9 mouse cellular contexts compared by ENCODE assay signal in genomic region chr2:102463587-102464341, GRCm38 (mm10). TPM values are rescaled to one million over a fixed set of nuclear protein-coding genes. Genes with fewer than 3 reads are reported as not detected.
A peak's percentile ranks its signal among the peaks of the same experiment; 100 is the strongest.
DNase-seq lines count a peak whose midpoint lies in the region; ATAC-seq lines count a peak whose summit lies in the region.
"Had no signal": no experiment of that assay in that cellular context is flagged by ENCODE, and none has a peak within 500 bp of the region (broad histone marks: within the 10 kb centered on the region; RNA-seq: fewer than 3 reads in every experiment).

No protein-coding gene starts in this region.

- H3K36me3 ChIP-seq in neural tube, embryonic 11.5 days (ENCODE audit: control insufficient read depth, insufficient read depth, low read length), result no peaks in the 10 kb centered on the region
- H3K36me3 ChIP-seq in midbrain, embryonic 11.5 days (ENCODE audit: control insufficient read depth, insufficient read depth, low read length), result no peaks in the 10 kb centered on the region
- no peaks in the 10 kb centered on the region for H3K36me3 ChIP-seq in stomach, embryonic 16.5 days (ENCODE audit: control insufficient read depth, insufficient read depth, low read length)
- H3K36me3 ChIP-seq: liver, embryonic 15.5 days had no signal

- 62% methylated on average over 12 of the region's 12 CpGs for WGBS in neural tube, embryonic 11.5 days
- WGBS in midbrain, embryonic 11.5 days, result 73% methylated on average over 12 of the region's 12 CpGs
- WGBS in stomach, embryonic 16.5 days, result 40% methylated on average over 12 of the region's 12 CpGs

- no peak for DNase-seq in neural tube, embryonic 11.5 days (ENCODE audit: low spot score)
- DNase-seq in neural tube, embryonic 10.5 days (ENCODE audit: extremely low spot score, low spot score), result no peak
- peak; percentile 66 for DNase-seq in gastrocnemius, adult 18-20 months (ENCODE audit: low spot score)
- DNase-seq in kidney, postnatal 14 days, result peak; percentile 40
- peak; percentile 86 for DNase-seq in midbrain, embryonic 11.5 days (ENCODE audit: low spot score, missing footprints)
- DNase-seq in B cell, adult 2 months, result no peak
- DNase-seq in thymus, postnatal 10 days (ENCODE audit: low spot score in 2 of 2), result no peak

- no peak overlapping the region for H3K9ac ChIP-seq in neural tube, embryonic 11.5 days (ENCODE audit: low read length)
- no peak overlapping the region for H3K9ac ChIP-seq in midbrain, embryonic 11.5 days (ENCODE audit: low read length)
- peak overlapping the region; percentile 43; the same call in 1 of the 2 replicates for H3K9ac ChIP-seq in stomach, embryonic 16.5 days (ENCODE audit: low read length)
- H3K9ac ChIP-seq: liver, embryonic 15.5 days had no signal

- no peaks in the 10 kb centered on the region for H3K9me3 ChIP-seq in neural tube, embryonic 11.5 days (ENCODE audit: control insufficient read depth, low read length)
- H3K9me3 ChIP-seq in midbrain, embryonic 11.5 days (ENCODE audit: control insufficient read depth, low read length), result no peaks in the 10 kb centered on the region
- H3K9me3 ChIP-seq in stomach, embryonic 16.5 days (replicated peaks; ENCODE audit: control insufficient read depth, low read length), result no peaks in the 10 kb centered on the region
- H3K9me3 ChIP-seq: liver, embryonic 15.5 days had no signal

- no peak for ATAC-seq in neural tube, embryonic 11.5 days (ENCODE audit: insufficient read depth, low FRiP score, low TSS enrichment)
- peak; percentile 78 for ATAC-seq in midbrain, embryonic 11.5 days (ENCODE audit: low FRiP score)
- ATAC-seq in stomach, embryonic 16.5 days (ENCODE audit: insufficient read depth, low FRiP score), result peak; percentile 76

- H3K4me3 ChIP-seq in neural tube, embryonic 11.5 days (ENCODE audit: low read depth, low read length), result no peak overlapping the region
- H3K4me3 ChIP-seq in midbrain, embryonic 11.5 days (ENCODE audit: low read depth, low read length), result no peak overlapping the region
- H3K4me3 ChIP-seq in stomach, embryonic 16.5 days (replicated peaks; ENCODE audit: low read length), result no peak overlapping the region
- H3K4me3 ChIP-seq: liver, embryonic 15.5 days had no signal

- peak overlapping the region; percentile 34; the same call in 1 of the 2 replicates for H3K27ac ChIP-seq in neural tube, embryonic 11.5 days (ENCODE audit: low read depth, low read length)
- no peak overlapping the region for H3K27ac ChIP-seq in midbrain, embryonic 11.5 days (ENCODE audit: low read depth, low read length)
- H3K27ac ChIP-seq in stomach, embryonic 16.5 days (ENCODE audit: low read length), result peak overlapping the region; percentile 60
- H3K27ac ChIP-seq: liver, embryonic 15.5 days had no signal

- H3K4me2 ChIP-seq in neural tube, embryonic 11.5 days (ENCODE audit: low read depth), result no peak overlapping the region
- no peak overlapping the region for H3K4me2 ChIP-seq in midbrain, embryonic 11.5 days
- peak overlapping the region; percentile 32; the same call in 1 of the 2 replicates for H3K4me2 ChIP-seq in stomach, embryonic 16.5 days (ENCODE audit: low read depth, low read length)
- H3K4me2 ChIP-seq: liver, embryonic 15.5 days had no signal

- H3K27me3 ChIP-seq in neural tube, embryonic 11.5 days (ENCODE audit: control insufficient read depth, insufficient read depth, low read length), result no peaks in the 10 kb centered on the region
- H3K27me3 ChIP-seq in midbrain, embryonic 11.5 days (ENCODE audit: control insufficient read depth, insufficient read depth, low read length), result no peaks in the 10 kb centered on the region
- no peaks in the 10 kb centered on the region for H3K27me3 ChIP-seq in stomach, embryonic 16.5 days (ENCODE audit: control insufficient read depth, insufficient read depth, low read length)
- H3K27me3 ChIP-seq: liver, embryonic 15.5 days had no signal

- no peaks in the 10 kb centered on the region for H3K4me1 ChIP-seq in neural tube, embryonic 11.5 days (ENCODE audit: control insufficient read depth, insufficient read depth, low read length)
- no peaks in the 10 kb centered on the region; the same call in 1 of the 2 replicates for H3K4me1 ChIP-seq in midbrain, embryonic 11.5 days (ENCODE audit: control insufficient read depth, insufficient read depth, low read length)
- H3K4me1 ChIP-seq in stomach, embryonic 16.5 days (ENCODE audit: control insufficient read depth, insufficient read depth, low read length), result 0 out of 2 replicates have a peak, but pooled peaks cover 2% of the 10 kb centered on the region
- H3K4me1 ChIP-seq: liver, embryonic 15.5 days had no signal

RNA-seq across cellular contexts. Expression of gene Fjx1, which starts 11.5 kb away (rescaled TPM):
- polyA plus RNA-seq in neural tube, embryonic 11.5 days (2014; fragmentation: Nextera tagmentation; extraction: Ambion mirVana), result 22.3 and 22.5 TPM in 2 replicates
- total RNA-seq in gastrocnemius, adult 18-20 months (2021), result under 1 TPM; 0.27 to 0.33 TPM
- 25.2 and 25.5 TPM in 2 replicates for polyA plus RNA-seq in midbrain, embryonic 11.5 days (2014; fragmentation: Nextera tagmentation; extraction: Ambion mirVana)
- 2.8 and 3.9 TPM in 2 replicates for polyA plus RNA-seq in stomach, embryonic 16.5 days (2015; fragmentation: Nextera tagmentation; extraction: Ambion mirVana)

RNA-seq across cellular contexts. Expression of gene Trim44, which starts 56.1 kb away (rescaled TPM):
- polyA plus RNA-seq in neural tube, embryonic 11.5 days (2014; fragmentation: Nextera tagmentation; extraction: Ambion mirVana), result 48.4 and 52.2 TPM in 2 replicates
- total RNA-seq in gastrocnemius, adult 18-20 months (2021), result 10 to 100 TPM; 14.8 to 17.7 TPM
- polyA plus RNA-seq in midbrain, embryonic 11.5 days (2014; fragmentation: Nextera tagmentation; extraction: Ambion mirVana), result 40.7 and 44.4 TPM in 2 replicates
- polyA plus RNA-seq in stomach, embryonic 16.5 days (2015; fragmentation: Nextera tagmentation; extraction: Ambion mirVana), result 13.8 and 16.2 TPM in 2 replicates

Comparison
In these comparisons a context has a peak if more than half of its experiments do, and no peak if none do; other contexts are left out.
1. DNase-seq: peak in gastrocnemius, adult 18-20 months (single experiment), kidney, postnatal 14 days (single experiment) and midbrain, embryonic 11.5 days (single experiment); none in neural tube, embryonic 11.5 days (single experiment), neural tube, embryonic 10.5 days (single experiment), B cell, adult 2 months (0 of 2) and thymus, postnatal 10 days (0 of 2).